ENCODE assay signal across 20 mouse cellular contexts in the genomic region with DNA sequence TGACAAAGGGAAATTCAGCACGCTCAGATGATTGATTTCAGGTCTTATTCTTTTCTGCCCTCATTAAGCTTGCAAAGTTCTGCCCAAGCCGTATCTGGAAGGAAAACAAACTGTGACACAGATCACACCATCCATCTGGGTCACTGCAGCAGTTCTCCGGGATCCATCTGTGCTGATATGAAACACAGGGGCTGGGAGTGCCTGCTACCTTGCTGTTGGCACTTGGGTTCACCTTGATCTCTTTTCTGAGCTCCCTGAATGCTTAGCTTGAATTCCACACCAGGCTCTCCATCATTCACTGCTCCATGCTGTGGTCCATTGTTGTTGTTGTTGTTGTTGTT. TPM values are rescaled to one million over a fixed set of nuclear protein-coding genes. Genes with fewer than 3 reads are reported as not detected.
DNase-seq lines count a peak whose midpoint lies in the region; ATAC-seq lines count a peak whose summit lies in the region.
"Had no signal": no experiment of that assay in that cellular context is flagged by ENCODE, and none has a peak within 500 bp of the region (broad histone marks: within the 10 kb centered on the region; RNA-seq: fewer than 3 reads in every experiment).

No protein-coding gene starts in this region.

- no peak overlapping the region for H3K4me2 ChIP-seq in forebrain, embryonic 14.5 days (ENCODE audit: low read length)
- H3K4me2 ChIP-seq in forebrain, embryonic 12.5 days: no peak overlapping the region
- no peak overlapping the region for H3K4me2 ChIP-seq in forebrain, embryonic 16.5 days (ENCODE audit: low read length)
- H3K4me2 ChIP-seq: embryonic facial prominence, embryonic 12.5 days; hindbrain, embryonic 13.5 days; intestine, embryonic 15.5 days had no signal

- no peaks in the 10 kb centered on the region for H3K9me3 ChIP-seq in forebrain, embryonic 14.5 days (replicated peaks; ENCODE audit: control insufficient read depth, low read length)
- H3K9me3 ChIP-seq in forebrain, embryonic 12.5 days: no peaks in the 10 kb centered on the region
- no peaks in the 10 kb centered on the region for H3K9me3 ChIP-seq in forebrain, embryonic 16.5 days (ENCODE audit: control insufficient read depth, low read length)
- H3K9me3 ChIP-seq: embryonic facial prominence, embryonic 12.5 days; heart, embryonic 10.5 days; hindbrain, embryonic 13.5 days; intestine, embryonic 15.5 days had no signal

- no peaks in the 10 kb centered on the region for H3K27me3 ChIP-seq in forebrain, embryonic 14.5 days (replicated peaks; ENCODE audit: control insufficient read depth, insufficient read depth, low read length)
- H3K27me3 ChIP-seq in forebrain, embryonic 12.5 days: no peaks in the 10 kb centered on the region
- H3K27me3 ChIP-seq in forebrain, embryonic 16.5 days (replicated peaks; ENCODE audit: control insufficient read depth, insufficient read depth, low read length): no peaks in the 10 kb centered on the region
- H3K27me3 ChIP-seq: CH12.LX; embryonic facial prominence, embryonic 12.5 days; hindbrain, embryonic 13.5 days; intestine, embryonic 15.5 days had no signal

- no peaks in the 10 kb centered on the region for H3K36me3 ChIP-seq in forebrain, embryonic 14.5 days (ENCODE audit: control insufficient read depth, insufficient read depth, low read length)
- no peaks in the 10 kb centered on the region for H3K36me3 ChIP-seq in forebrain, embryonic 12.5 days (replicated peaks)
- no peaks in the 10 kb centered on the region for H3K36me3 ChIP-seq in forebrain, embryonic 16.5 days (ENCODE audit: control insufficient read depth, insufficient read depth)
- H3K36me3 ChIP-seq: embryonic facial prominence, embryonic 12.5 days; heart, embryonic 10.5 days; hindbrain, embryonic 13.5 days; intestine, embryonic 15.5 days had no signal

- no peak overlapping the region for H3K27ac ChIP-seq in forebrain, embryonic 14.5 days (ENCODE audit: low read depth, low read length)
- H3K27ac ChIP-seq in forebrain, embryonic 12.5 days: no peak overlapping the region
- no peak overlapping the region for H3K27ac ChIP-seq in forebrain, embryonic 16.5 days (ENCODE audit: low read length)
- H3K27ac ChIP-seq: embryonic facial prominence, embryonic 12.5 days; heart, embryonic 10.5 days; hindbrain, embryonic 13.5 days; intestine, embryonic 15.5 days had no signal

- DNase-seq in cerebellum, adult 18-20 months: peak; percentile 8 to 23
- DNase-seq in cerebellum, postnatal 4 days (ENCODE audit: low spot score in 2 of 2): no peak
- DNase-seq in forebrain, embryonic 14.5 days (ENCODE audit: low spot score): no peak
- DNase-seq in brain, adult 2 months (ENCODE audit: low read depth, low spot score): peak; percentile 59
- no peak for DNase-seq in frontal cortex, adult 2 months (ENCODE audit: extremely low spot score in 1 of 2, low spot score in 1 of 2)
- DNase-seq: adrenal gland, postnatal 14 days; gastrocnemius, postnatal 10 days; heart, adult 18-20 months; heart, postnatal 10 days; heart, postnatal 4 days; kidney, adult 18-20 months had no signal

- H3K4me1 ChIP-seq in forebrain, embryonic 14.5 days (ENCODE audit: control insufficient read depth, insufficient read depth, low read length): peaks cover 2% of the 10 kb centered on the region; the same call in 1 of the 2 replicates
- no peaks in the 10 kb centered on the region for H3K4me1 ChIP-seq in forebrain, embryonic 12.5 days
- H3K4me1 ChIP-seq in forebrain, embryonic 16.5 days (replicated peaks; ENCODE audit: control insufficient read depth, insufficient read depth, low read length): peaks cover 3% of the 10 kb centered on the region; the same call in 1 of the 2 replicates
- H3K4me1 ChIP-seq: embryonic facial prominence, embryonic 12.5 days; heart, embryonic 10.5 days; hindbrain, embryonic 13.5 days; intestine, embryonic 15.5 days had no signal

- H3K4me3 ChIP-seq in forebrain, embryonic 14.5 days (ENCODE audit: low read depth, low read length): no peak overlapping the region
- H3K4me3 ChIP-seq in forebrain, embryonic 12.5 days (replicated peaks): no peak overlapping the region
- no peak overlapping the region for H3K4me3 ChIP-seq in forebrain, embryonic 16.5 days (replicated peaks; ENCODE audit: low read length)
- H3K4me3 ChIP-seq: embryonic facial prominence, embryonic 12.5 days; heart, embryonic 10.5 days; hindbrain, embryonic 13.5 days; intestine, embryonic 15.5 days had no signal

- H3K9ac ChIP-seq in forebrain, embryonic 14.5 days (ENCODE audit: low read length): no peak overlapping the region
- H3K9ac ChIP-seq in forebrain, embryonic 12.5 days: no peak overlapping the region
- H3K9ac ChIP-seq in forebrain, embryonic 16.5 days (replicated peaks; ENCODE audit: low read depth, low read length): no peak overlapping the region
- H3K9ac ChIP-seq: embryonic facial prominence, embryonic 12.5 days; hindbrain, embryonic 13.5 days; intestine, embryonic 15.5 days had no signal

- ATAC-seq in forebrain, embryonic 14.5 days: peak; percentile 55
- no peak for ATAC-seq in forebrain, embryonic 12.5 days (ENCODE audit: low FRiP score)
- peak; percentile 64 for ATAC-seq in forebrain, embryonic 16.5 days
- ATAC-seq: activated CD4-positive, CD25-positive, alpha-beta regulatory T cell, adult 4 months; intestine, embryonic 15.5 days; Patski had no signal

- 27% methylated on average over 3 of the region's 3 CpGs for WGBS in forebrain, embryonic 14.5 days
- WGBS in forebrain, embryonic 12.5 days: 47% methylated on average over 3 of the region's 3 CpGs
- 29% methylated on average over 3 of the region's 3 CpGs for WGBS in forebrain, embryonic 16.5 days

RNA-seq across cellular contexts. Expression of a gene that starts 20.4 kb away (rescaled TPM):
- polyA plus RNA-seq in forebrain, embryonic 14.5 days (2014; fragmentation: Nextera tagmentation; extraction: Ambion mirVana): 2.9 and 5.7 TPM in 2 replicates
- polyA plus RNA-seq in forebrain, embryonic 12.5 days (2016; fragmentation: Nextera tagmentation; extraction: Ambion mirVana): 0.60 and 1.6 TPM in 2 replicates
- 3.6 and 5.7 TPM in 2 replicates for polyA plus RNA-seq in forebrain, embryonic 16.5 days (2015; fragmentation: Nextera tagmentation; extraction: Ambion mirVana)
- polyA plus RNA-seq in frontal cortex, adult 2 months (2012; rRNA removed): 17.4 and 19.4 TPM in 2 replicates

Comparison
In these comparisons a context has a peak if more than half of its experiments do, and no peak if none do; other contexts are left out.
1. DNase-seq: peak in cerebellum, adult 18-20 months (2 of 2) and brain, adult 2 months (single experiment); none in cerebellum, postnatal 4 days (0 of 2), forebrain, embryonic 14.5 days (single experiment) and frontal cortex, adult 2 months (0 of 2).